Mouse (Mus musculus): ENCODE results near the gene Ywhag.

Gene Ywhag

GRCm38 (mm10) chr5:135952830-135953229 lies 18.4 kb upstream of the Ywhag start:
- CTCF ChIA-PET, result no interaction called here

DNA sequence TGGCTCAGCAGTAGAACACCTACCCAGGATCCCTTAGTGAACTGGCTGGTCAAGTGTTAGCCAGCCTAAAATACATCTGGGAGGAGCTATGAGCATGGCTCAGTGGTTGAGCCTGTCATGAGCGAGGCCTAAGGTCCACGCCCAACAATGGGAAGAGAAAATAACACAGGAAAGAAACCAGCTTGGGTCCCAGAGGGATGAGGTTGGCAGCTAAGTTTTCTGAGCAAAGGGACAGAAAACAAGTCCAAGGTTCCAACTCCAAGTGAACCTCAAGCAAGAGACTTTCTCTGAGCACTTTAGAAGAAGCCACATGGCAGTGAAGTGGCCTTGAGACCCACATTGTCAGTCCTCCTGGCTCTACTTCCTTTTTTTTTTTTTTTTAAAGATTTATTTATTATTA lies 17.2 kb upstream of the Ywhag start:
- CTCF ChIA-PET, result interaction anchor here (0.7 kb wide), 1 partner anchor 27 kb away, joined by 7 read pairs; no protein-coding TSS in a partner anchor

GRCm38 (mm10) chr5:135950710-135951412 lies 16.4 kb upstream of the Ywhag start:
- CTCF ChIA-PET, result interaction anchor here (0.7 kb wide), 1 partner anchor 57 kb away, joined by 4 read pairs; no protein-coding TSS in a partner anchor

DNA sequence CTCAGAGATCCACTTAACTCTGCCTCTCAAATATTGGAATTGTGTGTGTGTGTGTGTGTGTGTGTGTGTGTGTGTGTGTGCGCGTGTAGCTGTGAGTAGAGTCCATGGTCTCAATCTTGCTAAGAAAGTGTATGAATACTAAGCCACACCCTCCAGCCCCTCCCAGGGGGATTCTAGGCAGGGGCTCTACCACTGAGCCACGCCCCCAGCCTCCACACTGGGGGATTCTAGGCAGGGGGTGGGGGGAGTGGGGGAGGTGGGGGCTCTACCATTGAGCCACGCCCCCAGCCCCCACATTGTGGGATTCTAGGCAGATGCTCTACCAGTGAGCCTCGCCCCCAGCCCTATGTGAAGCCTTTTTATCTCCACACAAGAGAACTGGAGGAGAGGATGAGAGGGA lies 12.2 kb upstream of the Ywhag start:
- CTCF ChIA-PET, result interaction anchor here (0.6 kb wide), 1 partner anchor 116 kb away, joined by 4 read pairs; no protein-coding TSS in a partner anchor

DNA sequence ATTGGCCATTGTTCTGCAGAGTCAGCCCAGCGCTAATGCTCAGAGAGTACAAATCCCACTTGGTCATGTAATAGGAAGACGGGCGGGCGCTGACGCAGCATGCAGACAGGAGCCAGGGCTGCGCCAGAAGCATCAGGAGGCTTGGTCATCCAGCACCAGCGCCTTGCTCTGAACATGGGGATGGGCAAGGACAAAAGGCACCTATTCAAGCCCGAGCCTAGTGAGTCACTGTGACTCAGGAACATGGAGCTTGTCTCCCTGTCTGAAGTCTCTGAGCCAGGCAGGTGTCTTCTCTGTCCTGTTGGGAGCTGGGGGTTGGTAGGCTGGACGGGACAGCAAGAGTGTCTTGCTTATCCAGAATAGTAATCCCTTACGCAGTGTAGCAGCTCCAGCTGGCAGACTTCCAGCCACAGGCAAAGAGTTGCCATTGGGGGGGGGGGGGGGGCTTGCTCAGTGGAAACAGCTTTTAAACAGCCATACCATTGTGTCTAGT lies 11.5 kb upstream of the Ywhag start:
- CTCF ChIA-PET, result interaction anchor here (0.6 to 0.9 kb wide), 2 partner anchors 10 to 116 kb away, joined by 4 to 8 read pairs; no protein-coding TSS in a partner anchor

DNA sequence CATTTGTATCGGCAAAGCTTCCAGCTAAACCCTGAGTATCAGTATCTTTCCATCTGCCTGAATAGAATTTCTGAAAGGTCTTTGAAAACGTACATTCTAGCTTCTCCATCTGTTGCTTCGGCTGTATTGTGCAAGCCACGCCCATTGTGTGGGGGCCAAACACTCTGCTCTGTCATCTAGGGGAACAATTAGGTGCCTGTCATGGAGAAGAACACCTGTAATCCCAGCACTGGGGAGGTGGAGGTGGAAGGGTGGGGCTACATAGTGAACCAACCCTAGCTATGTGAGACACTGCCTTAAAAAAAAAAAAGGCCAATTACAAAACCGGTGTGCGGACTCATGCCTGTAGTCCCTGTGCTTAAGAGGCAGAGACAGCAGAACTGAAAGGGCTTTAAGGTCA lies 8.3 kb upstream of the Ywhag start:
- CTCF ChIA-PET, result no interaction called here

DNA sequence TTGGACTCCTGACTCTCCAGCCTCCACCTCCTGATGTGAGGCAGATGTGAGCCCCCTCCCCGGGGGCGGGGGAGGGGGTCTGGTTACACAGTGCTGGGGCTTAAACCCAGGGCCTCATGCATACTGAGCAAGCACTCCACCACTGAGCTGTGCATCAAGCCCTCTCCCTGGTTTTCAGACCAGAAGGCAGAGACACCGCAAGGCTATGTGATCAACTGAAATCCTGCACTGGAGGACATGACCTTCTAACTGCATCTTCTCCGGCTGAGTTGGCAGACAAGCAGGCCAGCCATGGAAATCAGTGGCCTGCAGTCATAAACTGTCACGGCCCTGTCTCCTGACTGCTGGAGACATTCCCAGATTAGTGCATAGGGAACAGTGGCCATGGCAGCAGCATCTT lies 6.2 kb upstream of the Ywhag start:
- CTCF ChIA-PET, result interaction anchor here (0.6 kb wide), 1 partner anchor 29 kb away, joined by 4 read pairs; no protein-coding TSS in a partner anchor

DNA sequence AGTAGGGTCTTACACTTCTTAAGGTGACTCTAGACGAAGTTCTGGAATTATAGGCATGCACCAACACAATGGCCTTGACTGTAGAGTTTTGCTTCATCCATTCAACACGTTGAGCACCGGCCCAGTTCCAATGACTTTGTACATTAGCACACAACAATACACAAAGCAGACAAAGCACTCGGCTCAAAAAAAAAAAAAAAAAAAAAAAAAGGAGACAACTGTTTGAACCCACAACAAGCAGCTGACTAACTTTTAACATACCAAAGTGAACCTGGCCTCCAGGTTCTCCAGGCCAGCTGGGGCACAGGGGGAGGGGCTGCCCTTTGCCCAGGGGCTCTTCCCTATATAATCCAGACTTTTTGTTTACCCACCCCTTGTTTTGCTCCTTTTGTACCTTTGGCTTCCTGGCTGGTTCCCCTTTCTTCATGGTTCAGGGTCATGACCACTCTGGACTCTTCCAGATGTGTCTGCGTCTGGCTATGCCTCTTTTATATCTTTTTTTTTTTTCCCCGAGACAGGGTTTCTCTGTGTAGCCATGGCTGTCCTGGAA lies 1.3 kb upstream of the Ywhag start:
- CTCF ChIA-PET, result interaction anchor here (0.6 to 1.0 kb wide), 3 partner anchors 10 to 260 kb away, joined by 6 to 8 read pairs (median 7); no protein-coding TSS in a partner anchor

DNA sequence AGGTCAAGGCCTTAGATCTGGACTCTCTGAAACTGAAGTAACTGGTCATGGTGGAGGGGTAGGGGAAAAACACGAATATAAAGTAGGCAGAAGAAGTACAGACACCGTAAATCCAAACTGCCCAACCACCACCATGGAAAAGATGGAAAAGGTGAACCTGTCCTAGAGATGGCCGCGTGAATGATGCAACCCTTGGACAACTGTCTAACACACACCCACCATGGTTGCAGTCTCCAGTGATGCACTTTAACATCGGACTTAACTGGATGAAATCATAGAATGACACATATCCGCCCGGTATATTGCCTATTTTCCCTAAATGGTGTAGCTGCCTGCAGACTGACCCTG lies 734 bp upstream of the Ywhag start:
- CTCF ChIA-PET, result interaction anchor here (1.0 kb wide), 1 partner anchor 11 kb away, joined by 8 read pairs; no protein-coding TSS in a partner anchor

DNA sequence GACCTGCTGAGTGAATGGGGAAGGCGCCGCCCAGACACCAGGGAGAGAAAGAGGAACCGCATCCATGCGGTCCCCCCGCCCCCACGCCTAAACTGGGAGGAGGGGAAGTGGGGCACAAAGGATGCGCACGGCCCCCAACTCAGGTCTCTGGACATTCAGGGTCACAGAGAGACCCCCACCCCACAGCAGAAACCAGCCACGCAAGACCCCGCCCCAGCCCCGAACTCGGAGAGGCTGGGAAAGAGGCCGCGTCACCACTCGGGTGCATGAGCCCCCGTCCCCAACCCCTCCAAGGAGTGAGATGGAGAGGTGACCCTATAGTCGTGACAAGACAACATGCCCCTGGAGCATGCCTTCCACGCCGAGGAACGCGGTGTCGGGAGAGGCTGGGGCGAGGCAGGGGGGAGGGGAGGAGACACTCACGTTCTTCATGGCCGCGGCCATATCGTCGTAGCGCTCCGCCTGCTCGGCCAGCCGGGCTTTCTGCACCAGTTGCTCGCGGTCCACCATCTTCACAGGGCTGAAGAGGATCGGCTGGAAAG lies 445 bp downstream of the Ywhag start:
- CTCF ChIA-PET, result no interaction called here

DNA sequence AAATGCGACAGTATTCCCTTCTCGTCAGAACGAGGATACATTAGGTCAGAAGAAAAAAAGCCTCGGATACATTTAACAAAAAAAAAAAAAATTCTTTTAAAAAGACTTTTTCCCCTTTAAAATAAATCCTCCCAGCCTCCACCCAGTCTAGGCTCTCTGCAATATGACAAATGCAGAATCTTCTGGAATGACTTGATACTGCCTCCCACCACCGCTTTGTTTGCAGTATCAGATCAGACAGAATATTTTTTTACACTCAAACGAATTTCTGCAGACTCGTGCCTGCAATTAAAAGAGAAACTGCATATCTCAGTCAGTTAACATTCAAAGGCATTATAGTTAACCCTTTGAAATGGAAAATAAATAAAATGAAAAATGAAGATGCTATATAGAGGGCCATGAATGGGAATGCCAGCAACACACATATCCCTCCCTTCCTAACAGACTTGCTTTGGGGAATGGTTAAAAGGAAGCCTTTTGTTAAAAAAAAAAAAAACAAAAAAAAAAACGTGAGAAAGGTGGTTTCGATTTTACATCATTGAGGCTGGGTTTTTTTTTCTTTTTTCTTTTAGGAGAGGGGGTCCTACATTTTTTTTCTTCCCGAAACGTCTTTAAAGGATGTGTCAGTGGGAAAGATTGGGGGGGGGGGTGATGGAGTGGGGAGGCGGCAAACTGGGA lies 1.1 kb downstream of the Ywhag start:
- CTCF ChIA-PET, result no interaction called here

DNA sequence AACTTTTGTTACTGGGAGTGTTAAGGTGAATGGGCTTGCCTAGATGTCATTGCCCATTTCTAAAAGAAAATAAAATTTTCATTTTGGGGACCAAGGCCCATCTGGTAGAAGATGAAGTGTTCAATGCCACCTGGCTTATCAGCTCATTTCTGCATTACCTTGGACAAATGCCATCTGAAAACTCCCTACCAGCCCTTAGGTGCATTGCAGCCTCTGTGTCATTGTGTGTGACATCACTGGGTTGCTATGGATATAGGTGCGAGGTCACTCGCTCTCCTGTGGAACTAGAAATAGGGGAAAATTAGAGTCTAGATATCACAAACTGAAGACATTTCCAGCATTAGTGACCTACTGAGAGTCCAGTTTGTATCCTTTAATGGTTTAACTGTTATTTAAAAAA lies 2.1 kb downstream of the Ywhag start:
- CTCF ChIA-PET, result interaction anchor here (0.6 to 1.2 kb wide), 2 partner anchors 31 to 957 kb away, joined by 5 to 15 read pairs; no protein-coding TSS in a partner anchor

DNA sequence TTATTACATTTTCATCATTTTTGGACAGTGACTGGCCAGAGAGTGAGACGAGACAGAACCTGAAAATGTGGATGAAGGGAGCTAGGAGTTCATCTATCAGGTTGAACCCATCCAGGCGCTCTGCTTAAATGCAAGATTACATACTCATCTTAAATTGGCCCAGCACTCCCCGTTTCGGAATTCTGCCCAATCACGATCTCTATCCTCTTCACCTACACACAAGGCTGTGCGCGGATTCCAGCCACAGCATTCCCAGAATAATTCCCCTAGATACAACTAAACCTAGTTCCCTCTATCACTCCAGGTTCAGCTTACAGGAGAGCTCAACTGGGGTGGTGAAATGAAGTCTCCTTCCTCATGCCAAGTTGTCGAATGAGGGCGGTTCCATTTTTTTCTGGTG lies 2.9 kb downstream of the Ywhag start:
- CTCF ChIA-PET, result interaction anchor here (0.5 to 1.2 kb wide), 3 partner anchors 25 to 1163 kb away, joined by 3 to 15 read pairs (median 3); no protein-coding TSS in a partner anchor

DNA sequence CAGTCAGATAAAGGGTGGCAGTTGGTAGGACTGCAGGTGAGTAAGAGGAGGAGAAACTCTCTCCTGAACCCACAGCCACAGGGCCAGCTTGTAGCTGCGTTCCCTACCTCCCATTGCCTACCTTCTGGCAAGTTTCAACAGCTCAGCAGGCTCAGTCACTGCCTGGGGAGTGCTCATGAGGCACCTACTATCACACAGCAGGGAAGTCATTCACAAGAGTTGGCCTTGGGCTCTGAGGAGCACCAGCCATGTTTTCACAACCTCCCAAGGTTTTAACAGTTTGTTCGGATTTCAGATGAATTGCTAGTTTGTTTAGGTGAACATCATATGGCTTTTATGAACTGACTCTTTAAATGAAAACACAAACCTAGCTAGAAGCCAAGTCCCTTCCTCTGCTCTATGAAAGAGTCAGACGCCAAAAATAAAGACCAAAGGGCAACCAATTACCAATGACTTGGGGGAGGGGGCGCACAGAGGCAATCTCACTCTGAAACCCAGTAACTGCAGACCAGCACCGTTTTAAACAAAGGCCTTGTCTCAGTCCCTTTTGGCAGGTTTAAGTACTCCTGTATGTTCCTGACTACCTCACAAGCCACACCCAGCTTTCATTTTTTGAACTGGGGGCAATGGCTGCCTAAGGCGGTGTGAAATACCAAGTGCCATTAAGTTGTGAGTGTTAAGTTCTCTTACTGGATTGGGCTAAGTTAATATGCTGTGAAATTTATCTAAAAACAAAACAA lies 4.6 kb downstream of the Ywhag start:
- CTCF ChIA-PET, result interaction anchor here (0.5 kb wide), 1 partner anchor 26 kb away, joined by 3 read pairs; no protein-coding TSS in a partner anchor

DNA sequence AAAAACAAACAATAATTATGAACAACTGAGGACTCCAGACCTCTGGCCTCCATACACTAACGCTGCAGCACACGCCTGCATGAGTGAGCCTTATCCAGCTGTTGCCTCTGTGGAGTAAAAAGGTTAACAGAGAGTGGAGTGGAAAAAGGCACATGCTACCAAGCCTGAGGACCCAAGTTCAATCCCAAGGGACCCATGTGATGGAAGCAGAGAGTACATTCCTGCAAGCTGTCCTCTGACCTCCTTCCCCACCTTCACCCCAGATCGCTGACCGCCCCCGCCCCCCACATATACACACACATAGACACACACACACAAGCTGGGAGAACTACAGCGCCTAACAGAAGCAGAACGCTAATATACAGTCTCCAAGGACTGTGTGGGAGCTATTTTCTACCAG lies 10.5 kb downstream of the Ywhag start:
- CTCF ChIA-PET, result no interaction called here

- CTCF ChIA-PET, result no interaction called here
Observed at GRCm38 (mm10) chr5:135919902-135920301, 14.5 kb downstream of the Ywhag start.

DNA sequence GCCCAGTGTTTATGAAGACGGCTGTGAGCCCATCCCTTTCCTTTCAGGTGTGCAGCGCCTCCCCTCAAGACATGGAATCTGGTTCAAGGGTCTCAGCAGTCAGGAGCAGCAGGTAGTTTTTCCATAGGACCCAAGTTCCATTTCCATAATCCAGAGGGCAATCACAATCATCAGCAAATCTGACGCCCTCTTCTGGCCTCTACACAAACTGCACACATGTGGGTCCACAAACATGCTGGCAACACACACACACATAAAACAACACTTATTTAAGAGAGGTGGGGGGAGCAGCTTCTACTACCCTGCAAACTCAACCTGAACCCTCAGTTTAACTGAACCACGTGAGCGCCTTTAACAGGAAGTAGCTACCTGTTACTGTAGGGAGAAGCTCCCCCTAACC lies 15.8 kb downstream of the Ywhag start:
- CTCF ChIA-PET, result no interaction called here

DNA sequence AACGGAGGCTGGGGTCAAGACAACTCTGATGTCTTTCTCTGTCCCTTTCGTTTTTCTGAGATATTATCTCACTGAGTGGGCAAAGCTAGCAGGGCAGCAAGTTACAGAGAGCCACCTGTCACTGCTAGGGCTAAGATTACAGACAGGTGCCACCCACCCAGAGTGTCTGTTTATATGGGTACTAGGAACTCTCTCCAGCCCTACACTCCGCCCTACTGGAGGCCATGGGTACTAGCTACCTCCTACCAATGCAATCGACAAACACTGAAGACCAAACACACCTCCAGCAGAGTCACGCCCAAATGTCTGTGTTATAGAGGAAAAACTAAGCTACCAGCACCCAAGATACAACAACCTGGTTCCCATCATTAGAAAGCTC lies 16.4 kb downstream of the Ywhag start:
- CTCF ChIA-PET, result no interaction called here

- CTCF ChIA-PET, result interaction anchor here (0.7 kb wide), 1 partner anchor 63 kb away, joined by 3 read pairs; no protein-coding TSS in a partner anchor
Observed at GRCm38 (mm10) chr5:135917327-135918058, 16.9 kb downstream of the Ywhag start.

DNA sequence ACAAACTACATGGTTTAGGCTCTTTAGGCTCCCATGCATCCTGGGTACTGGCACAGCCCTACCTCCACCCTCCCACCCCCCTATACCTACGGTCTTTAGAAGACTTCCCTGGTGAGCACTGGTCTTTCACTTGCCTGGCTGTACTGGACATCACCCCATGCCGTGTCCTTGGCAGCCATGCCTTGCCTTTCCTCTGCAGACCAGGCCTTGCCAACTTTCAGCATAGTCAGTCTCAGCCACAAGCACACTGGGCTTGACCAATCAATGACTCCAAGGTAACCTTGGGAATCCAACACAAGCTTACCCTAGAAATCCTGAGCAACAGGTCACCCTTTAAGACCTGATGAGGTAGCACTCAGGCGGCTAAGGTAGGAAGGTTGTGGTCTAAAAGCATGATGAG lies 17.8 kb downstream of the Ywhag start:
- CTCF ChIA-PET, result interaction anchor here (0.7 kb wide), 1 partner anchor 64 kb away, joined by 3 read pairs; no protein-coding TSS in a partner anchor

All from spleen, embryonic (tissue).